Mouse (Mus musculus): ENCODE data around the gene Jmy. TPM values are rescaled to one million over a fixed set of nuclear protein-coding genes. Genes with fewer than 3 reads are reported as not detected.
A peak's percentile ranks its signal among the peaks of the same experiment; 100 is the strongest.

The Jmy gene
- polyA plus RNA-seq, 1 experiment from 2014 or later = 8.9 TPM

- H3K9ac ChIP-seq = peak overlapping the region; percentile 60
- H3K36me3 ChIP-seq = peaks cover 9% of the 10 kb centered on the region
- peaks cover 62% of the 10 kb centered on the region for H3K4me1 ChIP-seq
- peak overlapping the region; percentile 32; the same call in 1 of the 2 replicates for H3K4me3 ChIP-seq
- WGBS (ENCODE audit: insufficient replicate concordance) = 19% methylated on average over 7 of the region's 7 CpGs
- H3K27me3 ChIP-seq (replicated peaks) = no peaks in the 10 kb centered on the region
- peak; percentile 99 for ATAC-seq
- H3K27ac ChIP-seq = peak overlapping the region; percentile 97
- no peaks in the 10 kb centered on the region for H3K9me3 ChIP-seq (replicated peaks)
- H3K4me2 ChIP-seq = peak overlapping the region; percentile 63
These were observed 110.9 kb downstream of the Jmy start for GRCm38 (mm10) chr13:93388594-93389241.

- 88% methylated on average over 5 of the region's 5 CpGs for WGBS (ENCODE audit: insufficient replicate concordance)
- Histone ChIP-seq H3K9me3 (replicated peaks) (no peaks in the 10 kb centered on the region), H3K27me3 (replicated peaks) (no peaks in the 10 kb centered on the region), H3K4me3 (no peak overlapping the region), H3K36me3 (peaks cover 5% of the 10 kb centered on the region; the same call in 1 of the 2 replicates), H3K4me2 (no peak overlapping the region), H3K27ac (peak overlapping the region; percentile 97), H3K9ac (peak overlapping the region; percentile 28; the same call in 1 of the 2 replicates), H3K4me1 (peaks cover 69% of the 10 kb centered on the region)
- no peak for ATAC-seq
These were observed 112.2 kb downstream of the Jmy start for GRCm38 (mm10) chr13:93387440-93387839.

- no peaks in the 10 kb centered on the region for H3K9me3 ChIP-seq (replicated peaks)
- H3K4me2 ChIP-seq = no peak overlapping the region
- no peaks in the 10 kb centered on the region for H3K27me3 ChIP-seq (replicated peaks)
- peak overlapping the region; percentile 95 for H3K27ac ChIP-seq
- H3K36me3 ChIP-seq = no peaks in the 10 kb centered on the region
- ATAC-seq = no peak
- H3K4me3 ChIP-seq = no peak overlapping the region
- H3K4me1 ChIP-seq = peaks cover 81% of the 10 kb centered on the region
- WGBS (ENCODE audit: insufficient replicate concordance) = 70% methylated on average over 1 of the region's 1 CpGs
- no peak overlapping the region for H3K9ac ChIP-seq
These were observed 114.5 kb downstream of the Jmy start for GRCm38 (mm10) chr13:93385147-93385546.

GRCm38 (mm10) chr13:93384481-93384880, 115.1 kb downstream of the Jmy start:
- Histone ChIP-seq H3K27me3 (replicated peaks) (no peaks in the 10 kb centered on the region), H3K36me3 (no peaks in the 10 kb centered on the region), H3K9me3 (replicated peaks) (no peaks in the 10 kb centered on the region), H3K4me1 (peaks cover 80% of the 10 kb centered on the region), H3K4me2 (no peak overlapping the region), H3K27ac (peak overlapping the region; percentile 95), H3K9ac (no peak overlapping the region), H3K4me3 (no peak overlapping the region)
- ATAC-seq = no peak
- 60% methylated on average over 1 of the region's 1 CpGs for WGBS (ENCODE audit: insufficient replicate concordance)

- no peak for ATAC-seq
- Histone ChIP-seq H3K9ac (peak overlapping the region; percentile 44), H3K27ac (peak overlapping the region; percentile 95), H3K4me3 (no peak overlapping the region), H3K9me3 (replicated peaks) (no peaks in the 10 kb centered on the region), H3K4me1 (peaks cover 80% of the 10 kb centered on the region), H3K36me3 (no peaks in the 10 kb centered on the region), H3K27me3 (replicated peaks) (no peaks in the 10 kb centered on the region), H3K4me2 (no peak overlapping the region)
- WGBS (ENCODE audit: insufficient replicate concordance) = 81% methylated on average over 2 of the region's 2 CpGs
These were observed 116.0 kb downstream of the Jmy start for GRCm38 (mm10) chr13:93383620-93384019.

GRCm38 (mm10) chr13:93383092-93383491, 116.5 kb downstream of the Jmy start:
- 52% methylated on average over 5 of the region's 5 CpGs for WGBS (ENCODE audit: insufficient replicate concordance)
- no peak overlapping the region for H3K4me3 ChIP-seq
- H3K36me3 ChIP-seq = no peaks in the 10 kb centered on the region
- peaks cover 79% of the 10 kb centered on the region for H3K4me1 ChIP-seq
- H3K4me2 ChIP-seq = no peak overlapping the region
- H3K27me3 ChIP-seq (replicated peaks) = no peaks in the 10 kb centered on the region
- H3K9me3 ChIP-seq (replicated peaks) = no peaks in the 10 kb centered on the region
- H3K27ac ChIP-seq = peak overlapping the region; percentile 95
- 0 out of 2 replicates have a peak overlapping the region, but pooled peaks have one; percentile 40 for H3K9ac ChIP-seq
- ATAC-seq = peak; percentile 40; the same call in 1 of the 2 replicates

- peak overlapping the region; percentile 52 for H3K4me2 ChIP-seq
- WGBS (ENCODE audit: insufficient replicate concordance) = 6% methylated on average over 1 of the region's 1 CpGs
These were observed 118.3 kb downstream of the Jmy start for GRCm38 (mm10) chr13:93381301-93381700.

GRCm38 (mm10) chr13:93380399-93381063, 119.1 kb downstream of the Jmy start:
- peak overlapping the region; percentile 62 for H3K9ac ChIP-seq
- WGBS (ENCODE audit: insufficient replicate concordance) = 48% methylated on average over 8 of the region's 8 CpGs
- H3K4me2 ChIP-seq = peak overlapping the region; percentile 52

More at GRCm38 (mm10) chr13:93381301-93381700, 118.3 kb downstream of the Jmy start:
- Histone ChIP-seq H3K4me1 (peaks cover 73% of the 10 kb centered on the region), H3K9me3 (replicated peaks) (no peaks in the 10 kb centered on the region), H3K9ac (peak overlapping the region; percentile 62), H3K36me3 (no peaks in the 10 kb centered on the region), H3K4me3 (0 out of 2 replicates have a peak overlapping the region, but pooled peaks have one; percentile 2), H3K27ac (peak overlapping the region; percentile 95), H3K27me3 (replicated peaks) (no peaks in the 10 kb centered on the region)
- peak; percentile 91 for ATAC-seq

More at GRCm38 (mm10) chr13:93380399-93381063, 119.1 kb downstream of the Jmy start:
- Histone ChIP-seq H3K36me3 (no peaks in the 10 kb centered on the region), H3K4me1 (peaks cover 70% of the 10 kb centered on the region), H3K9me3 (replicated peaks) (no peaks in the 10 kb centered on the region), H3K4me3 (no peak overlapping the region), H3K27ac (peak overlapping the region; percentile 95), H3K27me3 (replicated peaks) (no peaks in the 10 kb centered on the region)
- ATAC-seq = peak; percentile 74

Other genes starting within 250 kb of the Jmy start
- 7.1 and 8.2 TPM in 2 replicates for gene Homer1, start 200.2 kb downstream of the Jmy start, polyA plus RNA-seq (2016; fragmentation: Nextera tagmentation; extraction: Ambion mirVana)
- gene Bhmt, start 138.2 kb upstream of the Jmy start, polyA plus RNA-seq (2016; fragmentation: Nextera tagmentation; extraction: Ambion mirVana) = 25.4 and 26.4 TPM in 2 replicates
- gene Bhmt2, start 174.5 kb upstream of the Jmy start, polyA plus RNA-seq (2016; fragmentation: Nextera tagmentation; extraction: Ambion mirVana) = 12.3 and 12.7 TPM in 2 replicates
- 7.5 and 8.5 TPM in 2 replicates for gene Dmgdh, start 174.6 kb upstream of the Jmy start, polyA plus RNA-seq (2016; fragmentation: Nextera tagmentation; extraction: Ambion mirVana)

Measured in liver, embryonic 12.5 days (tissue).